Mouse (Mus musculus) limb, embryonic 11.5 days (tissue): Measurements from ENCODE around the gene Catsperg1. TPM values are rescaled to one million over a fixed set of nuclear protein-coding genes. Genes with fewer than 3 reads are reported as not detected.
"Not testable (repeated sequence)": the region's sequence is repeated elsewhere in the genome, so short reads cannot be mapped to it uniquely, and the experiment has no call there.

Source experiments
- ATAC-seq: fragments of 200-750 bp; cut with Nextera tagmentation; 2 replicates; pipeline ENCODE4 v1.8.0; 2017; ENCODE audit warnings: low read depth; ENCODE audit not compliant: insufficient number of reproducible peaks, low FRiP score, low TSS enrichment
- DNase-seq: peaks from one replicate; pipeline ENCODE4 v3.0.0-alpha.2; 2015; ENCODE audit warnings: low spot score
- H3K27ac ChIP-seq: fragments of 300-500 bp; sonication (generic); replicated peaks from 2 replicates; pipeline ENCODE4 v1.5.1; 2014; ENCODE audit warnings: low read depth, mild to moderate bottlenecking, low read length
- H3K27me3 ChIP-seq: fragments of 300-500 bp; sonication (generic); 2 replicates; pipeline ENCODE4 v1.6.1; 2014; ENCODE audit warnings: mild to moderate bottlenecking, low read length, mixed read lengths; ENCODE audit not compliant: control insufficient read depth, insufficient read depth
- H3K36me3 ChIP-seq: fragments of 300-500 bp; sonication (generic); 2 replicates; pipeline ENCODE4 v1.6.1; 2014; ENCODE audit warnings: mild to moderate bottlenecking, low read length, moderate library complexity, mixed read lengths; ENCODE audit not compliant: control insufficient read depth, insufficient read depth
- H3K4me1 ChIP-seq: fragments of 300-500 bp; sonication (generic); 2 replicates; pipeline ENCODE4 v1.6.1; 2014; ENCODE audit warnings: low read length, mixed read lengths; ENCODE audit not compliant: control insufficient read depth, insufficient read depth
- H3K4me2 ChIP-seq: fragments of 300-500 bp; sonication (generic); 2 replicates; pipeline ENCODE4 v1.6.1; 2014; ENCODE audit warnings: low read depth, mild to moderate bottlenecking, moderate library complexity; ENCODE audit not compliant: severe bottlenecking
- H3K4me3 ChIP-seq: fragments of 300-500 bp; sonication (generic); 2 replicates; pipeline ENCODE4 v1.5.1; 2014; ENCODE audit warnings: low read depth, low read length
- H3K9ac ChIP-seq: fragments of 300-500 bp; sonication (generic); 2 replicates; pipeline ENCODE4 v1.6.1; 2014; ENCODE audit warnings: mild to moderate bottlenecking, low read length
- H3K9me3 ChIP-seq: fragments of 300-500 bp; sonication (generic); 2 replicates; pipeline ENCODE4 v1.6.1; 2016; ENCODE audit warnings: low read length; ENCODE audit not compliant: control insufficient read depth
- WGBS: fragments of 180-500 bp; shearing (Covaris S2); extraction: QIAGEN DNeasy Blood & Tissue Kit; methylation state at CpG from one replicate; pipeline ENCODE4 v1.1.7; 2014; 5-methylcytosine and 5-hydroxymethylcytosine counted together
- polyA plus RNA-seq: library from polyadenylated mRNA; unstranded; fragments of >200 nt; fragmentation: Nextera tagmentation; extraction: Ambion mirVana; gene quantifications from 2 replicates; pipeline ENCODE4 v1.2.1, GENCODE M21; 2014

Gene Catsperg1
- polyA plus RNA-seq, 1 experiment from 2014 or later: 0.45 TPM

DNA sequence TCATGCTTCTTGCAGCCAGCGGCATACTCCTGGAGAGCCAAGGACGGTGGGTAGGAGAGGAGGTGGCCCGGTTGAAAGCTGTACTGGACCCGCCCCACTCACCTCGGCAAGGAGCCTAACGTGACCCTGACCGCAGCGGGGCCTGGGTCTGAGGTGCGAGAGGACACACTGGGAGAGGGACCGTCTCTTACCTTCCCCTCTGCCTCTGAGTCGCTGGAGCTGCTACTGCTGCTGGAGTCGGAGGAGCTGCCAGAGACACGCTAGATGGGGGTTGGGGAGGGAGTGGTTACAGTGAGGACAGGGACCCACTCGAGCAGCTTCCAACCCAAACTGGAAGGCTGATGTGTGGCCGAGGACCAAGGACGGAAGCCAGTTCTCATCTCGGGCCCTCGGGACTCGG is 33.9 kb upstream of the Catsperg1 start:
- Histone ChIP-seq H3K27ac (no peak overlapping the region), H3K9ac (0 out of 2 replicates have a peak overlapping the region, but pooled peaks have one; percentile 12), H3K4me2 (peak overlapping the region; percentile 50), H3K4me3 (peak overlapping the region; percentile 14; the same call in 1 of the 2 replicates), H3K27me3 (0 out of 2 replicates have a peak, but pooled peaks cover 3% of the 10 kb centered on the region), H3K9me3 (no peaks in the 10 kb centered on the region), H3K4me1 (peaks cover 6% of the 10 kb centered on the region), H3K36me3 (peaks cover 14% of the 10 kb centered on the region)
- peak; percentile 49 for DNase-seq
- no peak for ATAC-seq
- 12% methylated on average over 19 of the region's 19 CpGs for WGBS

DNA sequence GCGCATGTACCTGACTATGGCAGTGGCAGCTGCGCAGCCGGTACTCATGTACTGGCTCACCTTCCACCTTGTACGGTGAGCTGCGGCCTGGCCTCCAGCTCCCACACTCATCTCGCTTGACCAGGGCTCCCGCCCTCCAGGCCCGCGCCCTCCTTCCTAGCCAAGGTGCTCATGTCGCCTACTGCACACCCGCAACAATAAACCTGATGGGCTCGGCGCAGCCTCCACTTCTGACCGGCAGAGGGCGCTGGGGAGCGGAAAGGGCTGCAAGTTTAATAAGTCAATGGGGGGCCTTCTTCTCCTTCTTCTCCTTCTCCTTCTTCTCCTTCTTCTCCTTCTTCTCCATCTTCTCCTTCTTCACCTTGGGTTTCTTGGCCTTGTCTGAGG is 33.5 kb upstream of the Catsperg1 start:
- DNase-seq (peak; percentile 91), ATAC-seq (peak; percentile 20)
- Histone ChIP-seq H3K36me3 (peaks cover 14% of the 10 kb centered on the region), H3K4me2 (peak overlapping the region; percentile 50), H3K27me3 (0 out of 2 replicates have a peak, but pooled peaks cover 3% of the 10 kb centered on the region), H3K9me3 (no peaks in the 10 kb centered on the region), H3K4me1 (peaks cover 6% of the 10 kb centered on the region), H3K9ac (no peak overlapping the region), H3K4me3 (peak overlapping the region; percentile 14; the same call in 1 of the 2 replicates), H3K27ac (no peak overlapping the region)
- 20% methylated on average over 16 of the region's 16 CpGs for WGBS

- Histone ChIP-seq H3K9me3 (no peaks in the 10 kb centered on the region), H3K36me3 (peaks cover 14% of the 10 kb centered on the region), H3K4me3 (no peak overlapping the region), H3K27ac (no peak overlapping the region), H3K4me2 (no peak overlapping the region), H3K4me1 (peaks cover 6% of the 10 kb centered on the region), H3K9ac (no peak overlapping the region), H3K27me3 (0 out of 2 replicates have a peak, but pooled peaks cover 3% of the 10 kb centered on the region)
- DNase-seq (no peak), ATAC-seq (no peak)
- WGBS: 86% methylated on average over 21 of the region's 21 CpGs
Observed at GRCm38 (mm10) chr7:29246619-29247313, 32.9 kb upstream of the Catsperg1 start.

DNA sequence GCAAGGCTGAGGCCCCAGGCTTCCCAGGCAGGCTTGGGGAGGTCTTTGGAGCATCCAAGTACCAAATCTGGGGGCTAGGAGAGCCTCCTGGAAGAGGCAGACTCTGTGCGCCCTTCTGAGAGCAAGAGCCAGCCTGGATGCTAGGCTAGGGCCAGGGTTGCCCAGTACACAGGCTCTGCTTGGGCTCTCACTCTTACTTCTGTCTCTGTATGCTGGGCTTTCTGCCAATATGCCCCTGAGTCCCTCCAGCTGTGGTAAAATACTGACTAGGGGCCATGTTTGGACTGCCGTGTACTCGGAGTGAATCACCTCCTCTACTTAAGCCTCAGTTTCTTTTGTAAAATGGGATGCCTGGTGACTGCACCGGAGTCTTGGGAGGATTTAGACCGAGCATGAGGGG is 32.2 kb upstream of the Catsperg1 start:
- Histone ChIP-seq H3K9me3 (no peaks in the 10 kb centered on the region), H3K27me3 (0 out of 2 replicates have a peak, but pooled peaks cover 3% of the 10 kb centered on the region), H3K36me3 (peaks cover 14% of the 10 kb centered on the region), H3K4me1 (peaks cover 6% of the 10 kb centered on the region), H3K4me3 (no peak overlapping the region), H3K9ac (no peak overlapping the region), H3K4me2 (no peak overlapping the region), H3K27ac (no peak overlapping the region)
- 93% methylated on average over 5 of the region's 5 CpGs for WGBS
- ATAC-seq: no peak
- DNase-seq: no peak

GRCm38 (mm10) chr7:29244732-29245416 is 31.0 kb upstream of the Catsperg1 start:
- Histone ChIP-seq H3K9ac (no peak overlapping the region), H3K4me2 (no peak overlapping the region), H3K4me1 (peaks cover 6% of the 10 kb centered on the region), H3K4me3 (no peak overlapping the region), H3K27me3 (0 out of 2 replicates have a peak, but pooled peaks cover 3% of the 10 kb centered on the region), H3K27ac (no peak overlapping the region), H3K9me3 (no peaks in the 10 kb centered on the region), H3K36me3 (peaks cover 14% of the 10 kb centered on the region)
- WGBS: 89% methylated on average over 7 of the region's 7 CpGs
- ATAC-seq (no peak), DNase-seq (no peak)

- Histone ChIP-seq H3K4me1 (peaks cover 2% of the 10 kb centered on the region; the same call in 1 of the 2 replicates), H3K4me2 (peak within 1 kb of the TSS; percentile 75), H3K27me3 (no peaks in the 10 kb centered on the region), H3K4me3 (peak within 1 kb of the TSS; percentile 59), H3K36me3 (no peaks in the 10 kb centered on the region), H3K9ac (peak within 1 kb of the TSS; percentile 72), H3K9me3 (no peaks in the 10 kb centered on the region), H3K27ac (peak within 1 kb of the TSS; percentile 52; the same call in 1 of the 2 replicates)
- peak; percentile 99 for DNase-seq
- WGBS: under 1% methylated on average over 60 of the region's 60 CpGs
- ATAC-seq: peak; percentile 98
Observed at GRCm38 (mm10) chr7:29238019-29238967, 24.5 kb upstream of the Catsperg1 start, which contains the start of gene Yif1b. Yif1b (plus strand) TSS chr7:29238329.

GRCm38 (mm10) chr7:29237596-29237995 is 23.8 kb upstream of the Catsperg1 start:
- peak overlapping the region; percentile 52; the same call in 1 of the 2 replicates for H3K27ac ChIP-seq
- not testable (repeated sequence) for H3K4me1 ChIP-seq, H3K9me3 ChIP-seq, ATAC-seq, DNase-seq, H3K27me3 ChIP-seq, H3K36me3 ChIP-seq
- peak overlapping the region; percentile 49 for H3K9ac ChIP-seq
- peak overlapping the region; percentile 75 for H3K4me2 ChIP-seq
- WGBS: 27% methylated on average over 6 of the region's 6 CpGs
- peak overlapping the region; percentile 59 for H3K4me3 ChIP-seq

DNA sequence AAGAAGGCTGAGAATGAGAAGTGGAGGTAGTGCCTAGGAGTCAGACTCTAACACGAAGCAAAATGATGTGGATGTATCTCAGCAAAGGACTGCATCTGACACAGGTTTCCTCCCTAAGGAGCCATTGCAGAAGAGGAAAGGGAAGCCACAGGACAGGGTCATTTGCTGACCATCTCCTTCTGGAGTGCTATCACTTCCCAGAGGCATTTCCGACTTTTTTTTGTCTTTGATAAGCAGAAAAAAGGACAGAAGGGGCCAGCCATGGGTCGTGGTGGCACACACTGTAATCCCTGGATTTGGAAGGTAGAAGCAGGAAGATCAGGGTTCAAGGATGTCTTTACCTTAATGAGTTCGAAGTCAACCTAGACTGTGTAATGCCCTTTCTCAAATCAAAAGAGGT is 22.8 kb upstream of the Catsperg1 start:
- Histone ChIP-seq H3K4me3 (no peak overlapping the region), H3K4me2 (no peak overlapping the region), H3K9ac (no peak overlapping the region), H3K4me1 (peaks cover 2% of the 10 kb centered on the region; the same call in 1 of the 2 replicates), H3K27me3 (peaks cover 15% of the 10 kb centered on the region), H3K27ac (no peak overlapping the region), H3K36me3 (no peaks in the 10 kb centered on the region), H3K9me3 (no peaks in the 10 kb centered on the region)
- DNase-seq (no peak), ATAC-seq (no peak)
- 82% methylated on average over 4 of the region's 4 CpGs for WGBS
